Mouse (Mus musculus): ENCODE measurements around the gene Itk.

DNA sequence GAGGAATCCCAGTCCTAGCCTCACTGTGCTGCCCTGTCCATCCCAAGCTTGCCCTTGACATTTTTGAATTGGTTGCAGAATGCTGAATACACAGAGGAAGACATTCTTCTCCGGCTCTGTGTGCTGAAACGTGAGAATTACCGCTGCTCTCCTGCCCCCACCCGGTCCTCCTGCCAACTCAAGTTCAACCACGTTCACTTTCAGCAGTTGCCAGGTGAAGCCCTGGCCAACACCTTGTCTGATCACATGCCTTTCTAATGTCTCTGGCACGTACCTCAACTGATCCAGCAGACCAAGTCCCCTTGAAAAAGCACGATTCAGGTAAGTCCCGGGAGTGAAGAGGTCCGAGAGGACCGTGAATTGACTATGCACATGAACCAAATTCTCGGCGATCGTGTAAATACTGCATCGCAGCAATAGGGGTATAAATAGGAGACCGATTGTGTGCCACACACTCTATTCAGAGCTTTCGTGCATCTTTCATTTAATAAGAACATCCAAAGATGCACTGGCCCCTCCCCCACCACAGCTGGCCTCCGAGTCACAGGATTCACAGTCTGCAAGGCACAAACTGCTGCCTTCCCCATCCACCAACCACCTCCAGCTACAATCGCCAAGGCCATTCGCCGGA is 80.1 kb downstream of the Itk start:
- TF ChIP-seq POLR2A (IDR thresholded peaks at IDR 0.05; ENCODE audit: insufficient read depth, low read depth, low read length): no peak
- TF ChIP-seq CTCF (IDR thresholded peaks at IDR 0.05; ENCODE audit: insufficient read depth, low read depth, low read length): no peak

Measured in olfactory bulb, adult 2 months (tissue).